Mouse (Mus musculus): ENCODE data around the gene Rbmy.
"Not testable (repeated sequence)": the region's sequence is repeated elsewhere in the genome, so short reads cannot be mapped to it uniquely, and the experiment has no call there.

Gene Rbmy

GRCm38 (mm10) chrY:2830380-2830779, at the start of gene Rbmy, which contains the start of gene Gm10256:
Gene Rbmy (plus strand): TSS chrY:2830680.
Gene Gm10256 (plus strand): TSS chrY:2830699.
- DNase-seq (ENCODE audit: low spot score): not testable (repeated sequence)

GRCm38 (mm10) chrY:2796105-2796504, 34.4 kb upstream of the Rbmy start, which contains the start of gene Gm4064:
Gene Gm4064 (minus strand): TSS chrY:2796205.
- not testable (repeated sequence) for DNase-seq (ENCODE audit: low spot score)
